ENCODE assay signal across 8 mouse cellular contexts in the genomic region with DNA sequence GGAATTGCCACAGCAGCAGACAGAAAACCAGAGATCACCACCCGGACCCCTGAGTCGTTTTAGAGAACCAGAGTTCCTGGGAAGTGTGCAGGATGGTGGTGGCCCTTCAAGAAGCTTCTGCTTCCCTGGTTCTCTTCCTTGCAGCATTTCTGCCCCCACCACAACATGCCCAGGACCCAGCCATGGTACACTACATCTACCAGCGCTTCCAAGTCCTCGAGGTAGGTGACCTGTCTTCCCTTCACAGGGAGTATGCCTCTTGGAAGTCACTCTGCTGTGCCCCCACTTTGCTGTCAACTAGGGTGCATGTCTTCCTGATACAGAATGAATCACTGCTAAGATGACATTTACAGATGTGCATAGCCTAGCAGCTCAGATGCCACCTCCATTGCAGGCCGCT. TPM values are rescaled to one million over a fixed set of nuclear protein-coding genes. Genes with fewer than 3 reads are reported as not detected.
A peak's percentile ranks its signal among the peaks of the same experiment; 100 is the strongest.
DNase-seq lines count a peak whose midpoint lies in the region; ATAC-seq and TF ChIP-seq lines count a peak whose summit lies in the region.

No protein-coding gene starts in this region.

- TF ChIP-seq CTCF in cerebellum, adult 2 months (IDR thresholded peaks at IDR 0.05; ENCODE audit: borderline replicate concordance, insufficient read depth, low read depth, low read length), result no peak

- H3K9me3 ChIP-seq in kidney, embryonic 14.5 days (ENCODE audit: control insufficient read depth, low read length), result peaks cover 5% of the 10 kb centered on the region; the same call in 1 of the 2 replicates
- H3K9me3 ChIP-seq in embryonic facial prominence, embryonic 11.5 days (replicated peaks; ENCODE audit: control insufficient read depth, low read length), result no peaks in the 10 kb centered on the region
- H3K9me3 ChIP-seq in limb, embryonic 14.5 days (ENCODE audit: control insufficient read depth, low read length), result 0 out of 2 replicates have a peak, but pooled peaks cover 2% of the 10 kb centered on the region

- peak overlapping the region; percentile 37 for H3K4me3 ChIP-seq in cerebellum, adult 2 months (replicated peaks; ENCODE audit: insufficient read depth, low read depth, low read length)
- peak overlapping the region; percentile 42 for H3K4me3 ChIP-seq in kidney, embryonic 14.5 days (ENCODE audit: low read length)
- H3K4me3 ChIP-seq in embryonic facial prominence, embryonic 11.5 days (ENCODE audit: low read depth, low read length), result peak overlapping the region; percentile 38
- peak overlapping the region; percentile 50 for H3K4me3 ChIP-seq in limb, embryonic 14.5 days (replicated peaks; ENCODE audit: low read length)

- H3K27me3 ChIP-seq in cerebellum, adult 2 months (ENCODE audit: control insufficient read depth, insufficient read depth, low read length), result no peaks in the 10 kb centered on the region; the same call in 1 of the 2 replicates
- H3K27me3 ChIP-seq in kidney, embryonic 14.5 days (ENCODE audit: control insufficient read depth, insufficient read depth, low read length), result no peaks in the 10 kb centered on the region
- H3K27me3 ChIP-seq in embryonic facial prominence, embryonic 11.5 days (ENCODE audit: control insufficient read depth, insufficient read depth, low read length), result no peaks in the 10 kb centered on the region
- H3K27me3 ChIP-seq in limb, embryonic 14.5 days (ENCODE audit: control insufficient read depth, insufficient read depth, low read length), result no peaks in the 10 kb centered on the region

- WGBS in cerebellum, adult 2 months, result 83% methylated on average over 5 of the region's 5 CpGs
- WGBS in kidney, embryonic 14.5 days, result 26% methylated on average over 5 of the region's 5 CpGs
- WGBS in embryonic facial prominence, embryonic 11.5 days, result 42% methylated on average over 5 of the region's 5 CpGs
- 39% methylated on average over 5 of the region's 5 CpGs for WGBS in limb, embryonic 14.5 days

- DNase-seq in cerebellum, adult 2 months, result no peak
- no peak for DNase-seq in cerebellum, adult 11-12 months
- DNase-seq in kidney, postnatal 25 days, result no peak
- DNase-seq in embryonic facial prominence, embryonic 11.5 days (ENCODE audit: low spot score), result no peak
- DNase-seq in limb, embryonic 14.5 days (ENCODE audit: low spot score), result peak; percentile 2
- no peak for DNase-seq in left cerebral cortex, adult 11 months (ENCODE audit: low spot score)
- no peak for DNase-seq in embryo, embryonic 9.5 days (ENCODE audit: extremely low spot score)

- H3K9ac ChIP-seq in kidney, embryonic 14.5 days (ENCODE audit: low read depth, low read length), result peak overlapping the region; percentile 47; the same call in 1 of the 2 replicates
- peak overlapping the region; percentile 57 for H3K9ac ChIP-seq in embryonic facial prominence, embryonic 11.5 days (replicated peaks; ENCODE audit: low read length)
- H3K9ac ChIP-seq in limb, embryonic 14.5 days (ENCODE audit: low read depth, low read length, severe bottlenecking), result peak overlapping the region; percentile 62

- H3K4me2 ChIP-seq in kidney, embryonic 14.5 days (replicated peaks; ENCODE audit: low read depth, low read length), result peak overlapping the region; percentile 52
- peak overlapping the region; percentile 58 for H3K4me2 ChIP-seq in embryonic facial prominence, embryonic 11.5 days (ENCODE audit: low read depth, low read length)
- H3K4me2 ChIP-seq in limb, embryonic 14.5 days (replicated peaks; ENCODE audit: low read depth, low read length, severe bottlenecking), result peak overlapping the region; percentile 72

- peak overlapping the region; percentile 69; the same call in 1 of the 2 replicates for H3K27ac ChIP-seq in cerebellum, adult 2 months (ENCODE audit: insufficient read depth, low read length)
- peak overlapping the region; percentile 93 for H3K27ac ChIP-seq in kidney, embryonic 14.5 days (ENCODE audit: low read depth, low read length)
- peak overlapping the region; percentile 79 for H3K27ac ChIP-seq in embryonic facial prominence, embryonic 11.5 days (replicated peaks; ENCODE audit: low read depth, low read length)
- peak overlapping the region; percentile 94 for H3K27ac ChIP-seq in limb, embryonic 14.5 days (replicated peaks; ENCODE audit: low read depth, low read length)

- no peak for ATAC-seq in kidney, embryonic 14.5 days (ENCODE audit: low FRiP score, low TSS enrichment)
- no peak; the same call in 1 of the 2 replicates for ATAC-seq in embryonic facial prominence, embryonic 11.5 days (replicated peaks; ENCODE audit: insufficient number of reproducible peaks, low FRiP score, low TSS enrichment, low read depth)
- ATAC-seq in limb, embryonic 14.5 days (ENCODE audit: low FRiP score, low read depth), result peak; percentile 9; the same call in 1 of the 2 replicates

- no peaks in the 10 kb centered on the region for H3K4me1 ChIP-seq in cerebellum, adult 2 months (ENCODE audit: control insufficient read depth, insufficient read depth, low read length)
- peaks cover 19% of the 10 kb centered on the region for H3K4me1 ChIP-seq in kidney, embryonic 14.5 days (ENCODE audit: control insufficient read depth, insufficient read depth, low read length)
- no peaks in the 10 kb centered on the region for H3K4me1 ChIP-seq in embryonic facial prominence, embryonic 11.5 days (ENCODE audit: control insufficient read depth, insufficient read depth, low read length)
- H3K4me1 ChIP-seq in limb, embryonic 14.5 days (ENCODE audit: control insufficient read depth, insufficient read depth, low read length), result peaks cover 15% of the 10 kb centered on the region

- TF ChIP-seq POLR2A in cerebellum, adult 2 months (IDR thresholded peaks at IDR 0.05; ENCODE audit: borderline replicate concordance, insufficient read depth, low read length), result no peak
- TF ChIP-seq POLR2A in limb, embryonic 14.5 days (IDR thresholded peaks at IDR 0.05; ENCODE audit: borderline replicate concordance, extremely low read depth, insufficient read depth, insufficient read length), result no peak

- peaks cover 5% of the 10 kb centered on the region; the same call in 1 of the 2 replicates for H3K36me3 ChIP-seq in kidney, embryonic 14.5 days (ENCODE audit: control insufficient read depth, insufficient read depth, low read length)
- peaks cover 5% of the 10 kb centered on the region for H3K36me3 ChIP-seq in embryonic facial prominence, embryonic 11.5 days (replicated peaks; ENCODE audit: control insufficient read depth, insufficient read depth, low read depth, low read length)
- H3K36me3 ChIP-seq in limb, embryonic 14.5 days (ENCODE audit: control insufficient read depth, insufficient read depth, low read length), result peaks cover 17% of the 10 kb centered on the region

RNA-seq across cellular contexts. Expression of a gene that starts 0.4 kb away (rescaled TPM):
- polyA plus RNA-seq in cerebellum, adult 2 months (2012; rRNA removed), result 11.4 and 13.4 TPM in 2 replicates
- 17.5 and 24.8 TPM in 2 replicates for polyA plus RNA-seq in kidney, embryonic 14.5 days (2014; fragmentation: Nextera tagmentation; extraction: Ambion mirVana)
- 21.5 and 23.8 TPM in 2 replicates for polyA plus RNA-seq in embryonic facial prominence, embryonic 11.5 days (2014; fragmentation: Nextera tagmentation; extraction: Ambion mirVana)
- polyA plus RNA-seq in limb, embryonic 14.5 days (2012; rRNA removed), result 23.0 and 23.9 TPM in 2 replicates
- polyA plus RNA-seq in limb, embryonic 14.5 days (2014; fragmentation: Nextera tagmentation; extraction: Ambion mirVana), result 38.5 and 40.4 TPM in 2 replicates

RNA-seq across cellular contexts. Expression of a gene that starts 27.3 kb away (rescaled TPM):
- 10.0 and 12.5 TPM in 2 replicates for polyA plus RNA-seq in cerebellum, adult 2 months (2012; rRNA removed)
- polyA plus RNA-seq in kidney, embryonic 14.5 days (2014; fragmentation: Nextera tagmentation; extraction: Ambion mirVana), result 4.4 and 5.9 TPM in 2 replicates
- 17.8 and 19.2 TPM in 2 replicates for polyA plus RNA-seq in embryonic facial prominence, embryonic 11.5 days (2014; fragmentation: Nextera tagmentation; extraction: Ambion mirVana)
- 13.3 and 14.4 TPM in 2 replicates for polyA plus RNA-seq in limb, embryonic 14.5 days (2012; rRNA removed)
- polyA plus RNA-seq in limb, embryonic 14.5 days (2014; fragmentation: Nextera tagmentation; extraction: Ambion mirVana), result 12.9 and 14.4 TPM in 2 replicates

RNA-seq across cellular contexts. Expression of a gene that starts 57.3 kb away (rescaled TPM):
- polyA plus RNA-seq in cerebellum, adult 2 months (2012; rRNA removed), result not detected in 2 replicates
- not detected in 2 replicates for polyA plus RNA-seq in kidney, embryonic 14.5 days (2014; fragmentation: Nextera tagmentation; extraction: Ambion mirVana)
- polyA plus RNA-seq in embryonic facial prominence, embryonic 11.5 days (2014; fragmentation: Nextera tagmentation; extraction: Ambion mirVana), result not detected in 2 replicates
- polyA plus RNA-seq in limb, embryonic 14.5 days (2012; rRNA removed), result not detected in 2 replicates
- polyA plus RNA-seq in limb, embryonic 14.5 days (2014; fragmentation: Nextera tagmentation; extraction: Ambion mirVana), result not detected in 2 replicates
